Mouse (Mus musculus) limb, embryonic 11.5 days (tissue): ENCODE results near the gene Milr1. TPM values are rescaled to one million over a fixed set of nuclear protein-coding genes. Genes with fewer than 3 reads are reported as not detected.

ENCODE experiments used
- ATAC-seq: fragments of 200-750 bp; cut with Nextera tagmentation; 2 replicates; pipeline ENCODE4 v1.8.0; 2017; ENCODE audit warnings: low read depth; ENCODE audit not compliant: insufficient number of reproducible peaks, low FRiP score, low TSS enrichment
- DNase-seq: peaks from one replicate; pipeline ENCODE4 v3.0.0-alpha.2; 2015; ENCODE audit warnings: low spot score
- H3K27ac ChIP-seq: fragments of 300-500 bp; sonication (generic); replicated peaks from 2 replicates; pipeline ENCODE4 v1.5.1; 2014; ENCODE audit warnings: low read depth, mild to moderate bottlenecking, low read length
- H3K27me3 ChIP-seq: fragments of 300-500 bp; sonication (generic); 2 replicates; pipeline ENCODE4 v1.6.1; 2014; ENCODE audit warnings: mild to moderate bottlenecking, low read length, mixed read lengths; ENCODE audit not compliant: control insufficient read depth, insufficient read depth
- H3K36me3 ChIP-seq: fragments of 300-500 bp; sonication (generic); 2 replicates; pipeline ENCODE4 v1.6.1; 2014; ENCODE audit warnings: mild to moderate bottlenecking, low read length, moderate library complexity, mixed read lengths; ENCODE audit not compliant: control insufficient read depth, insufficient read depth
- H3K4me1 ChIP-seq: fragments of 300-500 bp; sonication (generic); 2 replicates; pipeline ENCODE4 v1.6.1; 2014; ENCODE audit warnings: low read length, mixed read lengths; ENCODE audit not compliant: control insufficient read depth, insufficient read depth
- H3K4me2 ChIP-seq: fragments of 300-500 bp; sonication (generic); 2 replicates; pipeline ENCODE4 v1.6.1; 2014; ENCODE audit warnings: low read depth, mild to moderate bottlenecking, moderate library complexity; ENCODE audit not compliant: severe bottlenecking
- H3K4me3 ChIP-seq: fragments of 300-500 bp; sonication (generic); 2 replicates; pipeline ENCODE4 v1.5.1; 2014; ENCODE audit warnings: low read depth, low read length
- H3K9ac ChIP-seq: fragments of 300-500 bp; sonication (generic); 2 replicates; pipeline ENCODE4 v1.6.1; 2014; ENCODE audit warnings: mild to moderate bottlenecking, low read length
- H3K9me3 ChIP-seq: fragments of 300-500 bp; sonication (generic); 2 replicates; pipeline ENCODE4 v1.6.1; 2016; ENCODE audit warnings: low read length; ENCODE audit not compliant: control insufficient read depth
- WGBS: fragments of 180-500 bp; shearing (Covaris S2); extraction: QIAGEN DNeasy Blood & Tissue Kit; methylation state at CpG from one replicate; pipeline ENCODE4 v1.1.7; 2014; 5-methylcytosine and 5-hydroxymethylcytosine counted together
- polyA plus RNA-seq: library from polyadenylated mRNA; unstranded; fragments of >200 nt; fragmentation: Nextera tagmentation; extraction: Ambion mirVana; gene quantifications from 2 replicates; pipeline ENCODE4 v1.2.1, GENCODE M21; 2014

Gene Milr1
- polyA plus RNA-seq, 1 experiment from 2014 or later, result 0.89 TPM

GRCm38 (mm10) chr11:106709227-106709985 lies 41.6 kb upstream of the Milr1 start:
- no peaks in the 10 kb centered on the region for H3K36me3 ChIP-seq
- ATAC-seq (no peak), DNase-seq (peak; percentile 30)
- no peak overlapping the region; the same call in 1 of the 2 replicates for H3K9ac ChIP-seq
- no peaks in the 10 kb centered on the region for H3K9me3 ChIP-seq
- no peak overlapping the region for H3K4me3 ChIP-seq
- peaks cover 5% of the 10 kb centered on the region; the same call in 1 of the 2 replicates for H3K4me1 ChIP-seq
- H3K4me2 ChIP-seq, result peak overlapping the region; percentile 18
- no peaks in the 10 kb centered on the region for H3K27me3 ChIP-seq
- 25% methylated on average over 15 of the region's 15 CpGs for WGBS
- no peak overlapping the region for H3K27ac ChIP-seq

- Histone ChIP-seq H3K9me3 (no peaks in the 10 kb centered on the region), H3K4me3 (no peak overlapping the region), H3K27ac (no peak overlapping the region), H3K9ac (no peak overlapping the region), H3K27me3 (no peaks in the 10 kb centered on the region), H3K4me2 (no peak overlapping the region), H3K36me3 (no peaks in the 10 kb centered on the region), H3K4me1 (peaks cover 5% of the 10 kb centered on the region; the same call in 1 of the 2 replicates)
- ATAC-seq, result no peak
- 59% methylated on average over 5 of the region's 5 CpGs for WGBS
- DNase-seq, result no peak
Observed at GRCm38 (mm10) chr11:106710789-106711188, 40.2 kb upstream of the Milr1 start.

DNA sequence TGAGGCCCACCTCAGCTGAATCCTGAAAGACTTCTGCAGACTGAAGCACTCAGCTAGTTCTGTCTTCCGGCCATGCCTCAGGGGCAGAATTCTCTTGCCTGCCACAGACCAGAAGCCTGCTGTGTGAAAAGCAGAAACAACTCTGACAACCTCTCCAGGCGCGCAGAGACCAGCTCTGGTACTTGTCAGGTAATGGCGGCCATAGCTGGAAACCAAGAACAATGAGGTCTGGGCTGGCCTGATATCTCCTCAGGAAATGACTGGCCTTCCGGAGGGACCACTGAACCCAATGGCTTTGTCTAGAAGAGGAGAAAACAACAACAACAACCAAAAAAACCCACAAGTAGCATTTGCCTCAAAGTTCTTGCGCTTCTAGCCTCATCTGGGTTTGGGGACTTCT lies 36.0 kb upstream of the Milr1 start:
- H3K4me2 ChIP-seq, result no peak overlapping the region
- no peaks in the 10 kb centered on the region for H3K9me3 ChIP-seq
- no peaks in the 10 kb centered on the region for H3K27me3 ChIP-seq
- 81% methylated on average over 6 of the region's 6 CpGs for WGBS
- peak overlapping the region; percentile 5; the same call in 1 of the 2 replicates for H3K27ac ChIP-seq
- no peaks in the 10 kb centered on the region for H3K4me1 ChIP-seq
- DNase-seq (no peak), ATAC-seq (no peak)
- no peak overlapping the region for H3K4me3 ChIP-seq
- H3K9ac ChIP-seq, result no peak overlapping the region
- no peaks in the 10 kb centered on the region for H3K36me3 ChIP-seq

- no peak overlapping the region for H3K27ac ChIP-seq
- ATAC-seq (no peak), DNase-seq (no peak)
- H3K4me1 ChIP-seq, result no peaks in the 10 kb centered on the region
- no peak overlapping the region for H3K4me3 ChIP-seq
- H3K36me3 ChIP-seq, result no peaks in the 10 kb centered on the region
- H3K9ac ChIP-seq, result no peak overlapping the region
- no peaks in the 10 kb centered on the region for H3K27me3 ChIP-seq
- H3K9me3 ChIP-seq, result no peaks in the 10 kb centered on the region
- H3K4me2 ChIP-seq, result no peak overlapping the region
- 81% methylated on average over 5 of the region's 5 CpGs for WGBS
Observed at GRCm38 (mm10) chr11:106716568-106716967, 34.5 kb upstream of the Milr1 start.

DNA sequence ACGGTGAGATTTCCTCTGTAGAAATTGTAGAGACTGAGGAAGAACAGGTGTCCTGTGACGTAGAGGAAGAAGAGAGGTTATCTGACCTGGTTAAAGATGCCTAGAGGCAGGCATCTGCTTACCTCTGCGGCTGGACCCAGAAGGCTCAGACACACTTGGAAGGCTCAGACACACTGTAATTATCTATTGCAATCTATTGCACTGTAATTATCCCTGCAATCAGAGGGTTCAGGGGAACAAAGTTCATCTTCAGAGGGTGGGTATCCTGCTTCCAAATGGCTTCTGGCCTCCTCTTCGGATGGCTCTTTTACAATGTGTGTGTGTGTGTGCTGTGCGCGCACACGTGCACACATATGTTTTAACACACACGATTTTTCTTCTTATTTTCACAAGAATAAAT lies 30.6 kb upstream of the Milr1 start:
- no peak overlapping the region for H3K27ac ChIP-seq
- ATAC-seq (no peak), DNase-seq (no peak)
- 90% methylated on average over 8 of the region's 8 CpGs for WGBS
- H3K9me3 ChIP-seq, result no peaks in the 10 kb centered on the region
- no peaks in the 10 kb centered on the region for H3K4me1 ChIP-seq
- no peaks in the 10 kb centered on the region for H3K27me3 ChIP-seq
- no peaks in the 10 kb centered on the region for H3K36me3 ChIP-seq
- no peak overlapping the region for H3K4me2 ChIP-seq
- H3K4me3 ChIP-seq, result no peak overlapping the region
- H3K9ac ChIP-seq, result no peak overlapping the region

GRCm38 (mm10) chr11:106722831-106723361 lies 28.1 kb upstream of the Milr1 start:
- Histone ChIP-seq H3K9me3 (no peaks in the 10 kb centered on the region), H3K9ac (no peak overlapping the region), H3K27me3 (no peaks in the 10 kb centered on the region), H3K4me1 (0 out of 2 replicates have a peak, but pooled peaks cover 3% of the 10 kb centered on the region), H3K4me2 (no peak overlapping the region), H3K27ac (no peak overlapping the region), H3K36me3 (no peaks in the 10 kb centered on the region), H3K4me3 (no peak overlapping the region)
- no peak for DNase-seq
- 32% methylated on average over 7 of the region's 7 CpGs for WGBS
- no peak for ATAC-seq

GRCm38 (mm10) chr11:106723611-106724125 lies 27.4 kb upstream of the Milr1 start:
- DNase-seq (no peak), ATAC-seq (no peak)
- no peaks in the 10 kb centered on the region for H3K36me3 ChIP-seq
- H3K4me1 ChIP-seq, result peaks cover 3% of the 10 kb centered on the region; the same call in 1 of the 2 replicates
- H3K4me2 ChIP-seq, result no peak overlapping the region
- H3K27ac ChIP-seq, result no peak overlapping the region
- 79% methylated on average over 15 of the region's 15 CpGs for WGBS
- no peaks in the 10 kb centered on the region for H3K9me3 ChIP-seq
- H3K27me3 ChIP-seq, result no peaks in the 10 kb centered on the region
- H3K9ac ChIP-seq, result no peak overlapping the region
- no peak overlapping the region for H3K4me3 ChIP-seq

DNA sequence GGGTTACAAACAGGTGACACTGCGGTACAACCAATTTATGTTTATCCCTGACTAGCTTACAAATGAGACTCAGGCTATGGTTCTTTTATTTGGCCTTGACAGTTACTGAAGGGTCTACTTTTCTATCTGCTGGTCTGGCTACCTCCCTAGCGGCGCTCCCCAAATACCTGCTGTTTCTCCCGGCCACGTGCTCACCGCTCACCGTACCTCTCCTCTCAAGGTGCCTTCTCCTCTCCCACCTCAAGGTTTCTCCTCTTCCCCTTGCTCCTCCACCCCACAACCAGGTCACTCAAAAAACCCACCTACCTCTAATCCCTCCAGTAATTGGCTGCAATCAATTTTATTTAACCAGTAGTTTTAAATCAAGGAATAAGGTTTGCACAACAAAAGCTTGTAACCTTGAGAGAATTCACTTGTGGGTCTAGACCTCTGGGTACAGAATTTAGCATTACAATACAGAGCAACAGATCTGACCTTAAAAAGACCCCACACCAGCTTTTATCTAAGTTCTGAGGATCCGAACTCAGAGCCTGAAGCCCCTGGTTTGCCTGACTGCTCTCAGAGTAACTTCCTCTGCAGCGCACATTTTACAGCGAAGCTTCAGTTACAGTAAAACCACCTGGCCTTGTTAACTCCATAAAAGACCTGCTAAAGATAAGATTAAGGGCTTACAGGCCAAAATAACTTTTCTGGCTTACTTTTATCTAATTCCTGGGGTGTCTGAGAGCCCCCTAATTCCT lies 26.7 kb upstream of the Milr1 start:
- DNase-seq (no peak), ATAC-seq (no peak)
- H3K4me2 ChIP-seq, result no peak overlapping the region

More for the DNA sequence above, 26.7 kb upstream of the Milr1 start:
- no peaks in the 10 kb centered on the region for H3K36me3 ChIP-seq
- peaks cover 3% of the 10 kb centered on the region; the same call in 1 of the 2 replicates for H3K4me1 ChIP-seq
- H3K9ac ChIP-seq, result no peak overlapping the region
- H3K9me3 ChIP-seq, result no peaks in the 10 kb centered on the region
- no peak overlapping the region for H3K27ac ChIP-seq
- no peaks in the 10 kb centered on the region for H3K27me3 ChIP-seq
- H3K4me3 ChIP-seq, result no peak overlapping the region
- 89% methylated on average over 10 of the region's 10 CpGs for WGBS
